Mouse (Mus musculus) fat pad, adult 2 months (tissue): Measurements from ENCODE around the gene Fbxo2.
"Not testable (repeated sequence)": the region's sequence is repeated elsewhere in the genome, so short reads cannot be mapped to it uniquely, and the experiment has no call there.

Experiments
- DNase-seq: peaks from one replicate; pipeline ENCODE4 v3.0.0-alpha.2; 2011; ENCODE audit warnings: low read depth, low spot score; ENCODE audit errors: extremely low read depth

Gene Fbxo2

GRCm38 (mm10) chr4:148171261-148171660 lies 10.8 kb downstream of the Fbxo2 start:
- no peak for DNase-seq

DNA sequence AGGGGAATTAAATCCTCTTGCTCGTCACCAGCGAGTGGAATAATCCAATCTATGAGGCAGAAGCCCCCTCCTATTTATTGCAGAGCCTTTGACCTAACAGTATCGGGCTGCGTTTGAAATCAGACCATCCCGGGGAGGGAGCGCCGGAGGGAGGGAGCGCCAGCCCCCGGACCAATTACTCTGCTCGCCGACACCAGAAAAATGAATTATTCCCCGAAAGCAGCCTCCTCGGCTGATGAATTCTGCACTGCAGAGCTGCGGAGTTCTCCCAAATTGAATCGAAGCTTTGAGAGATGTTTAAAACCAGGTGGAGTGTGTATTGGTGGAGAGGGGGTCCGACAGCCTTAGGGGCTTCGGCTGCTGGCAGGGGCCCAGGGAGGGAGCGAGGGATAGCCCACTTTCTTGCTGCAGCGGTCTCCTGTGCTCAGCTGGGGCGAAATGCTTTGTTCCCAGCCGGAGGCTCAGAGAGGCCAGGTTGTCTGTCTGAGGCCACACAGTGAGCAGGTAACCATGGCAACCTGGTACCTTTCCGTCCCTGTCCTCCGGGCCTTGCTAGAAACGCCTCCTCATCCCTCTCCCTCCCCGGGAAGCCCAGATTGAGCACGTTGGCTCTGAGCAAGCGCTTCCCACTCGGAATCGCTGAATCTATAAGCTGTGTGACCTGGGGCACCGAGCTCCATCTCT lies 13.5 kb downstream of the Fbxo2 start:
- DNase-seq = no peak

DNA sequence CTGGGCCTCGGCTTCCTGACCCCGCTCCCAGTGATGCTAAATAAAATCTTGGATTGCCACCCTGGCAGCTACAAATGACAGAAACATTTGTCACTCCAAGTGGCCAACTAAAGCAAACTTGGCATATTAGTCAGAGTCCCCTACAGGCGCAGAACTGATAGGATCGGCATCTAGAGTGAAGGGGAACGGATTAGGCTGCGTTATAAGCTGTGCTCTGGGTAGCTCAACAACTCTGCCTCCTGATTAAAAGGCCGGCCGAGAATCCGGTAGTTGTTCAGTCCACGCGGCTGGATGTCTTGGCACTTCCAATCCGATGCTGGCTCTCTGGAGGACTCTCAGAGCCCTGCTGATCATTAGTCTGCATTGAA lies 14.1 kb downstream of the Fbxo2 start:
- DNase-seq = no peak

GRCm38 (mm10) chr4:148176603-148177002 lies 16.2 kb downstream of the Fbxo2 start:
- not testable (repeated sequence) for DNase-seq

DNA sequence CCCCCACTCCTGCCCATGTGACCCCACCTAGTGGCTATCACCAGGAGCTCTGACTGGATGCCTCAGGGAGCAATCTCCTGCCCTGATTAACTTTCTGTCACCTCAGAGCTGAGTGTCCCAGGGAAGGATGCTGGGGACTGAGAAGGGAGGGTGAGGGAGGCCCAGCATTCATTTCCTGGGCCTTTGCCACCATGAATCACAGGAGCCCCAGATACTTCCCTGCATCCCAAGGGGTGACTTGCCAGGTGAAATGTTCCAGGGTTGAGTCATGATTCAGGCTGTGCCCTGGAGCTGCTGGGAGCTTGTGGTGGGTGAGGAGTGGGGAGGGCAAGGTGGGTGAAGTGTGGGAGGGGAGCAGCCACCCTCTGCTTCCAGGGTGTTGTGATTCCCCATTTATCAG lies 17.3 kb downstream of the Fbxo2 start:
- no peak for DNase-seq

- DNase-seq = no peak
Observed at GRCm38 (mm10) chr4:148181483-148181882, 21.1 kb downstream of the Fbxo2 start.

DNA sequence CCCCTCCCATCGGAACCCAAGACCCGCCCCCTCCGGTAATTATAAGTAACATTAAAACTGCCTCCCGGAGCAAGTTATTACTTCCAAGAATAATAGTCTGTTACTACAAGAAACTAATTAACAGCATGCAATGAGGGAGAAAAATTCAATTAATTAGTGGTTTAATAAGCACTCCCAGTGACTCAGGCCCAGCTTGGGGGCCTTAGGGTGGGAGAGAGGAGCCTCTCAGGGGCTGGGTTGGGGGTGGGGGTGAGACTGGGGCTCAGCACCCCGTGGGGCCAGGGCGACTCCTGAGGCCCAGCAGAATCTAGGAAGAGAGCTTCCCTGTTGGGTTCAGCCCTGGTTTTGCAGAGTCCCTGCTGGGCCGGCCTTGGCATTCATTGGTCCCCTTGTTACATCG lies 21.9 kb downstream of the Fbxo2 start:
- DNase-seq = no peak

DNA sequence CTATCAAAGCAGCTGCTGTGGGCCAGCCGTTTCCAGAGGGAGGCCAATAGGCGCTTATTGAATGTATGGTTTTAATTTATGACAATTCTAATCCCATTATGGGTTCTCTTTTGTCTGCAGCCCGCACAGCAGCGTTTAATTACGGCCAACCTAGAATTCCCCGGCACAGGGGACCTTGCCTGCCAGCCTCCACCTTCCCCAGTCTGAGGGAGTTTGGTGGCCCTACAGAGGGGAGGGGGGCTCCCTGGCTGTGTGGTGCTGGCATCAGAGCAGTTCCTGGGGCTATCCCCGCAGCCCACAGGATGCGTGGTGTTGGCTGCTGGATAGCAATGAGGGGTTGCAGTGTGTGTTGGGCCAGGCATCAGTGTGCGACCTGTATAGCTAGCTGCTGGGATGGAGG lies 24.1 kb downstream of the Fbxo2 start:
- no peak for DNase-seq

DNA sequence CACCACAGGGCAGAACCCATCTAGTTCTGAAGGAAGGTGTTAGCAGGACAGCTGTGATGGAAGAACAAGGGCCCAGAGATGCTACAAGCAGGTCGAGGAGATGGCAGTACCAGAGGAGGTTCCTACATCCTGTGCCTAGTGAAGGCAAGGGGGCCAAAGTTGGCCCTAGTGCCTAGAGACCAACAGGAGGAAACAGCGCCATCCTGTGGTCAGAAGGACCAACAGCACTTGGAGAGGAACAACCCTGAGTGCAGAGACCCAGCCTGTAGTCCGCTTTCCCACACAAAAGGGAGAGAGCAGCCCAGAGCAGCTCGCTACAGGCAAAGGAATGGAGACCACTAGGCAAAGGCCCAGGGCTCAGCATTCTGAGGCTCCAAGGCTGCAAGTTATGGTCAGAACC lies 25.4 kb downstream of the Fbxo2 start:
- DNase-seq = no peak

- DNase-seq = not testable (repeated sequence)
Observed at GRCm38 (mm10) chr4:148188767-148189166, 28.3 kb downstream of the Fbxo2 start.

- DNase-seq = no peak
Observed at GRCm38 (mm10) chr4:148192707-148193245, 32.4 kb downstream of the Fbxo2 start.

DNA sequence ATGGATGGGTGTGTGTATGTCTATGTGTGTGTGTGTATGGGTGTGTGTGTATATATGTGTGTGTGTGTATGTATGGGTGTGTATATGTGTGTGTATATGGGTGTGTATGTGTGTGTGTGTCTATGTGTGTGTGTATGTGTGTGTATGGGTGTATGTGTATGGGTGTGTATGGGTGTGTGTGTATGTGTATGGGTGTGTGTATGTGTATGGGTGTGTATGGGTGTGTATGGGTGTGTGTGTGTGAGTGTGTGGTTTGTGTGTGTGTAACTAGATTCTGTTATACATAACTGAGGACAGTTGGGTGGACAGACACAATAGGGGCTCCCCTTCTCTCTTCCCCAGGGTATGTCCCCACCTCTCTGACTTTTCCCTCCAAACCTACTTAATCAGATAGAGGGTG lies 34.0 kb downstream of the Fbxo2 start:
- no peak for DNase-seq

GRCm38 (mm10) chr4:148198721-148199120 lies 38.3 kb downstream of the Fbxo2 start:
- DNase-seq = no peak

DNA sequence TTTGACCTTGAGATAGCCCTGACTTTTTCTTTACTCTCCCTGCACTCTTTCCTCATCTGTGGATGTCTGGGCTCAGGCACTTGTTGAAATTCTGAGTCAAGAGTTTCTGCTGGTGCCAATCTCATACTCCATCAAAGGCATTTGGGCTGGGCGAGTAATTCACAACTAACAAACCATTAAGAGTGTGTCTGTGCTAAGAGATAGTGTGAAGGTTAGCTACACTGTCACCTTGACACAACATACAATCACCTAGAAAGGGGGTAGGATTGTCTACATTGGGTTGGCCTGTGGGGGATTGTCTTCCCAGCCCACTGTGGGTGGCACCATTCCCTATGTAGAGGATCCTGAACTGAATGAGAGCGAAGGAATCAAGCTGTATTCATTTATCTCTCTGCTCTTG lies 43.1 kb downstream of the Fbxo2 start:
- no peak for DNase-seq

DNA sequence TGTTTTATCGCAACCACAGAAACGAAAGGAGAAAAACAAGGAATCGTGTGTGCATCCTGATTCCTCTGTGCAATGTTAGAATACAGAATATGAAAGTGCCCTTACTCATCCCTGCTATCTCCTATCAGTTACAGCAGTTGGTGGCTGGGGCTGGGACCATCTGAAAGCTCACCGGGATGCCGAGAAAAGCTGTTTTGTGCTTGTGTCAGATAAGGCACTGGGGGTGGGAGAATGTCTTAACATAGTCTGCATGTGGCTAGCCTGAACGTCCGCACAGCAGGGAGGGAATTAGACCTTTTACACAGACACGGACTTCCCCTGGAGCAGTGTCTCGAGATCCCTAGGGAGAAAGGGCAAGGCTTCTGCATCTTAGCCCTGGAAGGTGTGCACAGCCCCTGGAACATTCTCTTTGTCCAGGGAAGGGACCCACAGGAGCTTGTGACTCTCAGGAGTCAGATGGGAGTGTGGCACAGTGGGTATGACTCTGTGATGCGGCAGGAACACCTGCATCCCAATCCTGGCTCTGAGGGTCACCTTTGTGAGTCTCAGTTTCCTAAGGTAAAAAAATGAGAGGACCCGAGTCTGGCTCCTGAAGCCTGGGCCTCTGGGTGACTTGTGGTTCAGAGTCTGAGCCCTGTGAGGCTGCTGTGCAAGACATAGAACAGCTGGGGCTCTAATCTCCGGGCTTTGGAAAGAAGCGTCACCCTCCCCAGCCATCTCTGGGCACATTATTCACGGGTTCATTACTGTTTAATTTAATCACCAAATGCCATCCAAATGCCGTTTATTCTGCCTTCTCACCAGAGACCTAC lies 43.8 kb downstream of the Fbxo2 start:
- DNase-seq = no peak

GRCm38 (mm10) chr4:148204873-148205232 lies 44.4 kb downstream of the Fbxo2 start:
- DNase-seq = no peak

- DNase-seq = no peak
Observed at GRCm38 (mm10) chr4:148214460-148215136, 54.2 kb downstream of the Fbxo2 start.

DNA sequence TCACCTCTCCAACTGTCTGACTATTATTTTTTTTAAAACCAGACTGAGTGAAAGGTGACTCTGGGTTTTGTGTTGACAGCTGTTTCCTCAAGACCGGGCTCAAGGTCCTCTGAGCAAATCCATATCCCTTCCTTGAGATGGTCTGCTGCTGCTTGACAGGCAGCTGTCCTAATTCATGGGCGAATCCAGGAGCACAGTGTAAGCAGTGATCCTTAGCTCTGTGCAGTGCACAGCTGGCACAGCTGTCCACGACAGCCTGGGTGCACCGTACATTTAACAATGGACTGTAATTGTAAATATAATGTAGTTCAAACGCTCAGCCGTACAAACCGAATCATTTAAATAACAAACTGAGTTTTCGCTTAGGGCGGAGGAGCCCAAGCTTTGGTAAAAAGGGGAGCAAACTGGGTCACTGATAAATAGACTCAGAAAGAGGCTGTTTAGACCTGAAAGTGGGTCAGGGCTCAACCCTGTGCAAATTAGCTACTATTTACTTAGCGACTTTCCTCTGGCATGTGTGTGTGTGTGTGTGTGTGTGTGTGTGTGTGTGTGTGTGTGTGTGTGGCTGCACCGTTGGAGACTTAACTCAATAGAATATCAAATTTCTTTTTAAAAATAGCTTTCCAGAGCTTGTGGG lies 55.0 kb downstream of the Fbxo2 start:
- no peak for DNase-seq
